Mouse (Mus musculus) myocyte (in vitro differentiated cells): Measurements from ENCODE around the gene Chn1. TPM values are rescaled to one million over a fixed set of nuclear protein-coding genes. Genes with fewer than 3 reads are reported as not detected.

Source experiments
- H3K27me3 ChIP-seq: one replicate; pipeline ENCODE4 v1.6.1; 2011; ENCODE audit not compliant: control insufficient read depth, insufficient read depth, insufficient read length
- H3K36me3 ChIP-seq: one replicate; pipeline ENCODE4 v1.6.1; 2011; ENCODE audit not compliant: control insufficient read depth, insufficient read depth
- H3K4me2 ChIP-seq: one replicate; pipeline ENCODE4 v1.6.1; 2011; ENCODE audit warnings: low read depth, control low read depth
- H3K4me3 ChIP-seq: one replicate; pipeline ENCODE4 v1.5.1; 2011; ENCODE audit warnings: mild to moderate bottlenecking, control low read depth, moderate library complexity
- H3K79me2 ChIP-seq: one replicate; pipeline ENCODE4 v1.6.1; 2011; ENCODE audit not compliant: control insufficient read depth, insufficient read depth
- H3ac ChIP-seq: one replicate; pipeline ENCODE4 v1.6.1; 2011; ENCODE audit not compliant: control insufficient read depth, insufficient read length
- CEBPB ChIP-seq: IDR thresholded peaks from 2 replicates; pipeline ENCODE4 v1.6.1; 2011; ENCODE audit warnings: mild to moderate bottlenecking, moderate library complexity; ENCODE audit not compliant: poor library complexity, insufficient read depth, severe bottlenecking
- E2F4 ChIP-seq: IDR thresholded peaks from one replicate; pipeline ENCODE4 v1.6.1; 2011; ENCODE audit warnings: mild to moderate bottlenecking, control low read depth, moderate library complexity; ENCODE audit not compliant: insufficient read depth
- MAX ChIP-seq: IDR thresholded peaks from one replicate; pipeline ENCODE4 v1.6.1; 2011; ENCODE audit warnings: low read depth, mild to moderate bottlenecking, control low read depth
- MYOD1 ChIP-seq, 3 experiments: IDR thresholded peaks; one replicate each; pipeline ENCODE4 v1.6.1; 2011; ENCODE audit warnings: control low read depth in 2 of 3, low read depth in 2 of 3, mild to moderate bottlenecking in 2 of 3, moderate library complexity in 1 of 3; ENCODE audit not compliant: insufficient read length in 2 of 3, control insufficient read depth in 1 of 3
- MYOG ChIP-seq, 3 experiments: IDR thresholded peaks; one replicate each; pipeline ENCODE4 v1.6.1; 2011; ENCODE audit warnings: control low read depth in 2 of 3, low read depth in 2 of 3, mild to moderate bottlenecking in 2 of 3; ENCODE audit not compliant: insufficient read length in 2 of 3, control insufficient read depth in 1 of 3, insufficient read depth in 1 of 3
- POLR2A ChIP-seq: IDR thresholded peaks from one replicate; pipeline ENCODE4 v1.6.1; 2011; ENCODE audit warnings: low read depth, mild to moderate bottlenecking, control low read depth, moderate library complexity; ENCODE audit not compliant: insufficient read length
- POLR2AphosphoS2 ChIP-seq: IDR thresholded peaks from one replicate; pipeline ENCODE4 v1.6.1; 2011; ENCODE audit warnings: low read depth, control low read depth; ENCODE audit not compliant: insufficient read length
- REST ChIP-seq: IDR thresholded peaks from one replicate; pipeline ENCODE4 v1.6.1; 2011; ENCODE audit warnings: mild to moderate bottlenecking, control low read depth, moderate library complexity; ENCODE audit not compliant: insufficient read depth, insufficient read length
- SRF ChIP-seq: IDR thresholded peaks from one replicate; pipeline ENCODE4 v1.6.1; 2011; ENCODE audit warnings: low read depth; ENCODE audit not compliant: control insufficient read depth, insufficient read length
- TCF12 ChIP-seq: IDR thresholded peaks from one replicate; pipeline ENCODE4 v1.6.1; 2011; ENCODE audit warnings: mild to moderate bottlenecking, control low read depth; ENCODE audit not compliant: poor library complexity, insufficient read depth, severe bottlenecking
- TCF3 ChIP-seq: IDR thresholded peaks from one replicate; pipeline ENCODE4 v1.6.1; 2011; ENCODE audit warnings: low read depth, control low read depth; ENCODE audit not compliant: insufficient read length
- USF1 ChIP-seq: IDR thresholded peaks from one replicate; pipeline ENCODE4 v1.6.1; 2011; ENCODE audit warnings: low read depth, mild to moderate bottlenecking, control low read depth, moderate library complexity
- polyA plus RNA-seq: library from polyadenylated mRNA; unstranded; fragments of >200 nt; fragmentation: generic; extraction: Trizol; gene quantifications from one replicate; pipeline ENCODE4 v1.2.1, GENCODE M21; 2012; ENCODE audit warnings: missing spikeins

The Chn1 gene
- polyA plus RNA-seq, 1 experiment: 27.2 TPM

GRCm38 (mm10) chr2:73609067-73609723 is 166.0 kb downstream of the Chn1 start:
- Histone ChIP-seq H3K4me3 (no peak overlapping the region), H3K27me3 (no peaks in the 10 kb centered on the region)
- TF ChIP-seq USF1 (no peak), MYOG (IDR thresholded peaks at IDR 0.05; ENCODE audit: control insufficient read depth in 1 of 3, insufficient read depth in 1 of 3, insufficient read length in 2 of 3, low read depth in 2 of 3) (peak in 1 of 3 experiments; percentile 50), MYOD1 (IDR thresholded peaks at IDR 0.05; ENCODE audit: control insufficient read depth in 1 of 3, insufficient read length in 2 of 3, low read depth in 2 of 3) (peak in 2 of 3 experiments; percentile 69 to 94), TCF12 (no peak), SRF (no peak), CEBPB (0 out of 2 replicates have a peak, but pooled peaks have one; percentile 15), REST (no peak), POLR2AphosphoS2 (peak; percentile 33), E2F4 (no peak)

GRCm38 (mm10) chr2:73608391-73608790 is 166.8 kb downstream of the Chn1 start:
- Histone ChIP-seq H3K27me3 (no peaks in the 10 kb centered on the region), H3K4me2 (no peak overlapping the region), H3K4me3 (no peak overlapping the region), H3K36me3 (no peaks in the 10 kb centered on the region), H3K79me2 (no peaks in the 10 kb centered on the region), H3ac (no peak overlapping the region)
- TF ChIP-seq SRF (no peak), MAX (no peak), USF1 (no peak), CEBPB (no peak), E2F4 (no peak), TCF3 (no peak), POLR2A (no peak), MYOG (IDR thresholded peaks at IDR 0.05; ENCODE audit: control insufficient read depth in 1 of 3, insufficient read depth in 1 of 3, insufficient read length in 2 of 3, low read depth in 2 of 3) (no peak), REST (no peak), TCF12 (no peak), MYOD1 (IDR thresholded peaks at IDR 0.05; ENCODE audit: control insufficient read depth in 1 of 3, insufficient read length in 2 of 3, low read depth in 2 of 3) (no peak), POLR2AphosphoS2 (no peak)

More at GRCm38 (mm10) chr2:73609067-73609723, 166.0 kb downstream of the Chn1 start:
- H3ac ChIP-seq: no peak overlapping the region
- peak overlapping the region; percentile 29 for H3K4me2 ChIP-seq
- H3K79me2 ChIP-seq: no peaks in the 10 kb centered on the region
- H3K36me3 ChIP-seq: no peaks in the 10 kb centered on the region

GRCm38 (mm10) chr2:73607609-73608008 is 167.5 kb downstream of the Chn1 start:
- no peaks in the 10 kb centered on the region for H3K27me3 ChIP-seq

GRCm38 (mm10) chr2:73607146-73607545 is 168.0 kb downstream of the Chn1 start:
- H3ac ChIP-seq: no peak overlapping the region
- no peaks in the 10 kb centered on the region for H3K27me3 ChIP-seq
- no peak for TF ChIP-seq REST
- peak; percentile 27 for TF ChIP-seq USF1
- no peak overlapping the region for H3K4me3 ChIP-seq
- no peaks in the 10 kb centered on the region for H3K79me2 ChIP-seq
- H3K4me2 ChIP-seq: peak overlapping the region; percentile 56
- no peaks in the 10 kb centered on the region for H3K36me3 ChIP-seq

More at GRCm38 (mm10) chr2:73607609-73608008, 167.5 kb downstream of the Chn1 start:
- Histone ChIP-seq H3K4me3 (no peak overlapping the region), H3ac (no peak overlapping the region), H3K79me2 (no peaks in the 10 kb centered on the region), H3K4me2 (peak overlapping the region; percentile 56), H3K36me3 (no peaks in the 10 kb centered on the region)
- TF ChIP-seq MYOG (IDR thresholded peaks at IDR 0.05; ENCODE audit: control insufficient read depth in 1 of 3, insufficient read depth in 1 of 3, insufficient read length in 2 of 3, low read depth in 2 of 3) (peak in 1 of 3 experiments; percentile 8), MAX (no peak)

- Histone ChIP-seq H3K27me3 (no peaks in the 10 kb centered on the region), H3ac (no peak overlapping the region), H3K4me3 (no peak overlapping the region), H3K79me2 (no peaks in the 10 kb centered on the region), H3K4me2 (no peak overlapping the region), H3K36me3 (no peaks in the 10 kb centered on the region)
- TF ChIP-seq SRF: no peak
- TF ChIP-seq TCF12: no peak
- no peak for TF ChIP-seq CEBPB
- no peak for TF ChIP-seq POLR2AphosphoS2
Measured at GRCm38 (mm10) chr2:73606616-73607015, 168.5 kb downstream of the Chn1 start.
